Mouse (Mus musculus): ENCODE data around the gene Wnt7a.

DNA sequence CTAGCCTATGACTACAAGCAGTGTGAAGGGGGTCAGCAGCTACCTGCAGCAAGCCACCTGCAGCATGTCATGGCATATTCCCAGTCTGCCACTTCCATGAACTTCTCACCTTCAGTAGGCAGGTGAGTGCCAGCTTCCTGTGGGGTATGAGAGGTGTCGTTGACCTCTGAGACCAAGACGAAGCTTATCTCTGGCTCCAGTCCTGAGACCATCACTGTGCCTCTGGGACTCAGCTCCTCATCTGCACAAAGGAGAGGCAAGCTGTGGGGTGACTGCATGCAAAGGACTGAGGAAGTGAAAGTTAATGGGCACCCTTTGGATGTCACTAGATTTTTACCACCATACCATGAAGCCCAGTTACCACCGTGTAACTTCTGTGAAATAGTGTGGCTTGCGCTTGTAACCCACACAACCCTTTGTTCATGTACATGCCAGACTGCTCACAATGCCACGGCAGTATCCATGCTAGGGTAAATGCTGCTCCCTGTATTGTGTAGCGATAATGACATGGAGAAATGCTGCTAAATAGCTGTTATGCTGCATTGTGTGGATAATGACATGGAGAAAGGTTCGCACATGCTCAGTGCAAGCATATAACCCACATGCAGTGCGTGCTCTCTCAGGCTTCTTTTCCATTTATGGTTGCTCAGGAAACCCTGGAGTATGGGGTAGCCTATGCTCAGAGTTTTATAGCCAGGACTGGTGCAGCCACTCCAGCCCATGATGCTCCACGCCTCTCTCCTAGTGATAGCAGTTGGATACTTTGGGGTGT lies 89.0 kb downstream of the Wnt7a start:
- TF ChIP-seq MYOG (IDR thresholded peaks at IDR 0.05; ENCODE audit: control insufficient read depth, extremely low read depth, insufficient read length) (no peak), CTCF (IDR thresholded peaks at IDR 0.05; ENCODE audit: control insufficient read depth, insufficient read depth, insufficient read length) (no peak)

All from C2C12 (cell line).